Mouse (Mus musculus) cerebellum, adult 9-11 months (tissue): ENCODE results near the gene Fiz1.

ENCODE experiments used
- DNase-seq: peaks from one replicate; pipeline ENCODE4 v3.0.0; 2022

Gene Fiz1

DNA sequence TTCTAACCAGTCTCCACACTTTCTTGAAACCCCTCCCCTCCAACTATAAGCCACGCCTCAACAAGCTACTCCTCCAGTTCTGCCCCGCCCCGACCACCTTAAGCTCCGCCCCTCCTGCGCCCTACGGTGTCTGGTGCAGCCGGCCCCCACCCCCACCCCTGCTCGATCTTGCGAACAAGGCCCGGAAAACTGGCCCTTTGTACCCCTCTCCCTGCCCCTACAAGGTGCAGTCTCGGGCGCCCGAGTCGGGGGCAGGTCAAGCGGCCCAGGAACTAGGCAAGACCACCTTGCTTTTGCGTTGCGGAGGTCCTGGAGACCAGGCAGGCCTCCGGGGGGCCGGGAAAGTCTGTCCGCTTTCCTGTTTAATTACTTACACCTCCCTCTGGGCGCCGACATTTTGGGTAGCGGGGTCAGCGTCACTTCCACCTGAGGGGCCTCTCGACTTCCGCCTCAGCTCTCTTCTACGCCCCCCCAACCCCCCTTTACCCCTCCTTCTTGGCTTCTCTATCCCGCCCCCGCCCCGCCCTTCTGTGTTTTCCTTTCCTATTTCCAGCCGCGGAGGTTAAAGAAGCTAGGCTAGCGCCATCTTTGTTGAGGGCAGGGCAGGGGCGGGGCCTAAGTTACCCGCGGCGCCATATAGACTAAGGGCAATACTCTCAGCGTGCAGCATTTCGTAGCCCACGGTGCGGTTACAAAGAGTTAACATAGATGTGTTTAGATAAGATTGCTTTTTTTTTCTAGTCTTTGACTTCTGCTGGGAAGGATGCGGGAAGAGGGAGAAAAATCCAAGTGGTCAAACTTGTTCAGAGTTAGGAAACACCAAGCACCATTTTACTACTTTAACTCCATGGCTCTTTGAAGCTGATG lies at the start of gene Fiz1, which contains the start of gene Zfp524:
Fiz1 (minus strand) TSS at position 447 of the 867 bp plus-strand sequence.
Zfp524 (plus strand) TSS at position 165 of the 867 bp plus-strand sequence.
- DNase-seq, result peak; percentile 95

DNA sequence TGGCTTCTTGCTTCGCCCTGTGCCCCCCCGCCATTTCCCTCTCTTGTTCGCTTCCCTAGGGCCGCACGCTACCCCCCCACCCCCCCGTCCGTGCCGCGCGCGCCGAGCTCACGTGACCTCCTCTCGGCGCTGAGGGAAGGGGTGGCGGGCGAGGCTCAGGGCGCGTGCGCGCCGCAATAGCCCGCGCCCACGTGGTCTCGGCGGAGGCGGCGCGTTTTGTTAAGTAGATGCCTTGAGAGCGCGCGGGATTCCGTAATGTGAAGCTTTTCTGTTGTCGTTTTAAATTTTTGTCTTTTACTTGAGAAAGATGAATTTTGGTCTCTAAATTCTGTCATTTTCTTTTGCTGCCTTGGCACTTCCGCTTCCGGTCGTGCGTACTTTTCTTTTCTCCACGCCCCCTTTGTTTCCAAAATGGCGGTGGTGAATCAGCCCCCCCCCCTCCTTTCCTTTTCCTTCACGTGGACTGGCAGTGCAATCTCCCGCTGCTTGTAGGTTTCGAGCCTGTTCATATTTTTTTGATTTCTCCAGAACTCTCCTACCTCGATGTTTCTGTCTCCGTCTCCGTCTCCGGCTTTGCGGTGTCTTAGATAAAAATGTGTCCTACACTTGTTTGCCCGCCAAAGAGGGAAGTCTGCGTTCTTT lies 48.0 kb upstream of the Fiz1 start:
- no peak for DNase-seq

- DNase-seq, result peak; percentile 96
These were observed 47.4 kb upstream of the Fiz1 start, which contains the start of gene U2af2 for GRCm38 (mm10) chr7:5061774-5062359. TSS of gene U2af2 (plus strand) at chr7:5062143.

DNA sequence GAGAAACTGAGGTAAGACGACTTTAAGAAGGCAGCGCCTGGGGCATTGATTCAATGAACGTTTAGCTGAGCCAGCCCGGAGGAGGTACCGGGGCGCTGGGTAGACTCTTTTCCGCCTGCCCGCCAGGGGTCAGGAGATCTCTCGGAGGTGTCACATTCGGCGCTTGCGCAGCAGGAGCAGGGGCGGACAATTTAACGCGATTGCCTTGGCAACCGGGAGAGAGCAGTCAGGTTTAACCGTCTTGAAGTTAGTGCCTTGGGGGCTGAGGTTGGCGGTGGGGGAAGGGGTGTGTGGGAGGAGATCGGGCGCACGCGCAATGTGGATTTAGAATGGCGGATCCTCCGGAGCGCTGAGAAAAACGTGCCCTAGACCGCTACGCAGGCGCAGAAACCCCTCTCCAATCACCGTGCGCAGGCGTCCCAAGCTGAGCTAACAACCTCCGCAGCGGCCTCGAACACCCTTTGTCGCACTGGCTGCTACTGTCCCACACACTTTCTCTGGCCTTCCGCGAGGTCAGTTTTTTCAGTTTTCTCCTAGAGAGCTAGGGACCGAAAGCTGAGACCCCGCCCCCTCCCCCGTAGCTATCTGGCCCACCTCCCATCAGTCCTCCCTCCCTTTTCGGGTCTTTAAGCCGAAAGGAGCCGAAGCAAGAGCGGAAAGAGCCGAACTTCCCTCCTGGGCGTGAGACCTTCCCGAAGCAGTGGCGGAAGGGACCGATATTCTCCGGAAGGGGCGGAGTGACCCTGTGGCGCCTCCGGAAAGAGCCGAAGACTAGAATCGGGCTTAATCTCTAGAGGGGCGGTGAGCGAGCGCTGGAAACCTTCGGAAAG lies 46.7 kb upstream of the Fiz1 start:
- DNase-seq, result peak; percentile 98

DNA sequence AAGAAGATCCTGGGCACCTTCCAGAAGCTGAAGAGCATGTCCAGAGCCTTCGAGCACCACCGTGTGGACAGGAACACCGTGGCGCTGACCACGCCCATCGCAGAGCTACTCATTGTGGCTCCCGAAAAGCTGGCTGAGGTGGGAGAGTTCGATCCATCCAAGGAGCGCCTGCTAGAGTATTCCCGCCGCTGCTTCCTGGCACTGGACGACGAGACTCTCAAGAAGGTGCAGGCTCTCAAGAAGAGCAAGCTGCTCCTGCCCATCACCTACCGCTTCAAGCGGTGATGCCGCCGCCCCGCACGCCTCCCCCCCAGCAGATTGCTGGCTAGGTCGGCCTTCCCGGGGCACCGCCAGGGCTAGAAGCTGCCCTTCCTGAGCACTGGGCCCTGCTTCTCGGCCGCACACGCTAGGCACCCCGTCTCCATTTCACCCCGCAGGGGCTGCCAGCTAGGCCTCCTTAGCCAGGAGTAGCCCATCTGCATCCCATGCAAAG lies 45.8 kb upstream of the Fiz1 start:
- DNase-seq, result peak; percentile 94

DNA sequence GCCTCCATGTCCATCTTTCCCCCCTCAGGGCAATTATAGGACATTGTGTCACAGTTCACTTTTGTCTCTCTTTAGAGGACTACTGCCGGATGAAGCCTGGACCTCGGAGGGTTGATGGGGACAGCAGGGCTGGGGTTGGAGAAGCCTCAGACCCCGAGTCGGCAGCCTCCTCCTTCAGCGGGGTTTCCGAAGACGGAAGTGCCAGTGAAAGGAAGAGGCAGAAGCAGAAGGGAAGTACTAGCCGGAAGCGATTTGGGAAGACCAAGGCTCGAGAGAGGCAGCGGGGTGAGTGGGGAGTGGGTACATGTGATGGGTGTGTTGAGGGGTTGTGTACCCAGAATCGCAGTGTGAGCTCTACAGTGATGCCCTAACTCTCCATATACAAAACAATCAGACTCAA lies 44.9 kb upstream of the Fiz1 start:
- peak; percentile 73 for DNase-seq

DNA sequence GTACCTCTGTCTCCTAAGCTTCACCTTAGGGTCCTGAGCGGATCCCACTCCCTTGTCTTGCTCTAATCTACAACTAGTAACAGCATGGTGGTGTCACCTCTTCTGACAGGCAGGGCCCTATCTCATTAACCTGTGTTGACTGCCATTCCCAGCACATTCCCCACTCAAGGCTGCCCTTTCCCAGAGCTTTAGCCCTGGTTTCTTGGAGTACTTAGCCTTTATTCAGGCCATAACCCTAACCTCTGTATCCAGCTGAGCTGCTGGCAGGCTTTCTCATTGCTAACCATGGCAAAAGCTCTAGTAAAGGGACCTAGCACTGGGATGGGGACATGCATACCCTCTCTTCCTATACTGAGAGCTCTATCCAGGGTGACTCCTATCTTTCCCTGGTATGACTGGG lies 44.1 kb upstream of the Fiz1 start:
- no peak for DNase-seq

- DNase-seq, result no peak
These were observed 43.3 kb upstream of the Fiz1 start for GRCm38 (mm10) chr7:5057804-5058203.

- DNase-seq, result no peak
These were observed 42.9 kb upstream of the Fiz1 start for GRCm38 (mm10) chr7:5057381-5057780.

- DNase-seq, result peak; percentile 78
These were observed 42.3 kb upstream of the Fiz1 start for GRCm38 (mm10) chr7:5056651-5057263.

GRCm38 (mm10) chr7:5053456-5054179 lies 39.1 kb upstream of the Fiz1 start:
- DNase-seq, result peak; percentile 50

DNA sequence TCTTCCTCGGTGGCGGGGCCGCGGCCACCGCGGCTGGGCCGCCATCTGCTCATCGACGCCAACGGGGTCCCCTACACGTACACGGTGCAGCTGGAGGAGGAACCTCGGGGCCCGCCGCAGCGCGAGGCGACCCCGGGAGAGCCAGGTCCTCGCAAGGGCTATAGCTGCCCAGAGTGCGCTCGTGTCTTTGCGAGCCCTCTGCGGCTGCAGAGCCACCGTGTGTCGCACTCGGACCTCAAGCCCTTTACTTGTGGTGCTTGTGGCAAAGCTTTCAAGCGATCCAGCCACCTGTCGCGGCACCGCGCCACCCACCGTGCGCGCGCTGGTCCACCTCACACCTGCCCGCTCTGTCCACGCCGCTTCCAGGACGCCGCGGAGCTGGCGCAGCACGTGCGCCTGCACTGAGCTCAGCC lies 38.4 kb upstream of the Fiz1 start:
- DNase-seq, result peak; percentile 62

- no peak for DNase-seq
These were observed 37.9 kb upstream of the Fiz1 start for GRCm38 (mm10) chr7:5052438-5052837.

- DNase-seq, result peak; percentile 86
These were observed 37.0 kb upstream of the Fiz1 start, which contains the start of gene Zfp580 for GRCm38 (mm10) chr7:5051193-5052192. TSS of gene Zfp580 (plus strand) at chr7:5051538.

GRCm38 (mm10) chr7:5047313-5047712 lies 32.8 kb upstream of the Fiz1 start:
- DNase-seq, result peak; percentile 34

DNA sequence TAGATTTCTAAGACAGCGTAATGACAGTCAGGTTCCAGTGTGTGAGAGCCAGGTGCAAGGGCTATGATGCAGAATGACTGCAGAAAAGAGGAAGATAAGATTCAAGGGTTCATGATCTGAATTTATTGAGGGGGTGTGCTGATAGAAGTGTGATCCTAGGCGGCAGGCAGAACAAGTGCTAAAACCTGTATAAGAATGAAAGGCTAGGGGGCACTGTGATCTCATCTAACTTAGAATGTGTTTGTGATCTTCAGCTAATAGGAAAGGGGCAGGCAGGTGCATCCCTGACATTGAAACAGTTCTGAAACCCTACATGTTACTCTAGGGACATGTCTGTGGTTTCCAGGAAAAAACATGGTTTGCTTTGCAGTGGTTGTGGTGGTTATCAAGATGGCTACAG lies 31.6 kb upstream of the Fiz1 start:
- no peak for DNase-seq

DNA sequence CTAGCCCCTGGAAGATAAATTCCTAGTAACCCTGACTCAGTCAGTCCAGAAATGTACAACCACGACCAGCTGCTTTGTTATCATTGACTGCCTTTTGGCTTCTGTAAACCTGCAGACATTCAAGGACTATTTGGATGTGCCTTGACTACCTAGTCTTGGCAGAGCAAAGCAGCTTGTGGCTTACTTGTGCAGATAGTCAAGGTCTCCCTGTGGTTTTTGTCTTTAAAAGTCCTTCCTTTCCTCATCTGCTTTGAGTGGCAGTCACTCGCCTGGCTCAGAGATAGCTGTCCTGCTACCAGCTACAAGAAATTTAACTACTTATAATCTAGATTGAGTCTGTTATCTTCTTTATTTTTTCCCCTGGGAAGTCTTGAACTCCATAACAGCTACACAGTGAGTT lies 30.5 kb upstream of the Fiz1 start:
- no peak for DNase-seq

DNA sequence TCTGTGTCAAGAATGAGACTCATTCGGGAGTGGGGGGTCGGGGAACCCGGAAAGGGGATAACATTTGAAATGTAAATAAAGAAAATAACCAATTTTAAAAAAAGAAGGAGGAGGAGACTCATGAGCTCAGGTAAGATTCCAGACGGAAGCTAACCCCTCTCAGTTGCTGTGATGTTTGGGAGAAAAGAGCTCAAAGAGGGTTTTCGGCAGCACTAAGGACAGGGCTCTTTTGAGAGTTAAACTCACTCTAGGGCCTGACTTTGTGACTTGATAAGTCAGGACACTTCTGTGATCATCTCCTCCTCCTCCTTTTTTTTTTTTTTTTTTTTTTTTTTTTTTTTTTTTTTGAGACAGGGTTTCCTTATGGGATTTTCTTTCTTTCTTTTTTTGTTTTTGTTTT lies 24.4 kb upstream of the Fiz1 start:
- DNase-seq, result no peak

- DNase-seq, result peak; percentile 96
These were observed 23.7 kb upstream of the Fiz1 start, which contains the start of gene Zfp784 for GRCm38 (mm10) chr7:5038109-5038732. TSS of gene Zfp784 (minus strand) at chr7:5038446.
